Mouse (Mus musculus): ENCODE measurements around the gene Taf6.

GRCm38 (mm10) chr5:138137257-138137656 is 50.0 kb downstream of the Taf6 start:
- TF ChIP-seq TCF12 (IDR thresholded peaks at IDR 0.05; ENCODE audit: insufficient read depth, poor library complexity, severe bottlenecking) (no peak), POLR2A (IDR thresholded peaks at IDR 0.05; ENCODE audit: insufficient read length, low read depth) (no peak), E2F4 (IDR thresholded peaks at IDR 0.05; ENCODE audit: insufficient read depth) (no peak), USF1 (IDR thresholded peaks at IDR 0.05; ENCODE audit: low read depth) (no peak), MAX (IDR thresholded peaks at IDR 0.05; ENCODE audit: low read depth) (no peak), POLR2AphosphoS2 (IDR thresholded peaks at IDR 0.05; ENCODE audit: insufficient read length, low read depth) (no peak)
